Comparison of ENCODE assay signal across 8 mouse cellular contexts in genomic region chr4:134101979-134102741, GRCm38 (mm10). TPM values are rescaled to one million over a fixed set of nuclear protein-coding genes. Genes with fewer than 3 reads are reported as not detected.
A peak's percentile ranks its signal among the peaks of the same experiment; 100 is the strongest.
DNase-seq lines count a peak whose midpoint lies in the region; ATAC-seq and TF ChIP-seq lines count a peak whose summit lies in the region.

Gene Ubxn11 (plus strand): TSS chr4:134102570.

- peak within 1 kb of the TSS; percentile 61 for H3K4me3 ChIP-seq in C2C12 (ENCODE audit: insufficient read depth, poor library complexity, severe bottlenecking)
- H3K4me3 ChIP-seq in erythroblast, embryonic 14.5 days (replicated peaks), result peak within 1 kb of the TSS; percentile 90
- peak within 1 kb of the TSS; percentile 68 for H3K4me3 ChIP-seq in heart, embryonic 11.5 days (ENCODE audit: low read depth, low read length)
- H3K4me3 ChIP-seq in kidney, embryonic 16.5 days (ENCODE audit: low read length), result peak within 1 kb of the TSS; percentile 65
- peak within 1 kb of the TSS; percentile 91 for H3K4me3 ChIP-seq in liver, adult 2 months (ENCODE audit: insufficient read depth, low read depth, low read length)
- H3K4me3 ChIP-seq in myocyte, result peak within 1 kb of the TSS; percentile 25

- no peaks in the 10 kb centered on the region for H3K79me2 ChIP-seq in C2C12 (ENCODE audit: control insufficient read depth, insufficient read depth)
- H3K79me2 ChIP-seq in liver, adult 2 months (ENCODE audit: control insufficient read depth, insufficient read depth, low read length), result no peaks in the 10 kb centered on the region
- no peaks in the 10 kb centered on the region for H3K79me2 ChIP-seq in myocyte (ENCODE audit: control insufficient read depth, insufficient read depth)

- peak; percentile 97 for DNase-seq in brain, embryonic 14.5 days (ENCODE audit: low read depth)
- DNase-seq in liver, adult 2 months (ENCODE audit: extremely low read depth, low read depth, low spot score), result peak; percentile 84
- DNase-seq in splenic B cell, adult 2 months (ENCODE audit: low read depth, low spot score), result peak; percentile 90

- peak within 1 kb of the TSS; percentile 98 for H3ac ChIP-seq in C2C12 (ENCODE audit: control insufficient read depth, insufficient read length, low read depth)
- H3ac ChIP-seq in myocyte (ENCODE audit: control insufficient read depth, insufficient read length), result peak within 1 kb of the TSS; percentile 61

- peak within 1 kb of the TSS; percentile 74 for H3K4me2 ChIP-seq in heart, embryonic 11.5 days
- H3K4me2 ChIP-seq in kidney, embryonic 16.5 days (replicated peaks; ENCODE audit: low read depth, low read length), result peak within 1 kb of the TSS; percentile 62
- peak within 1 kb of the TSS; percentile 76 for H3K4me2 ChIP-seq in myocyte (ENCODE audit: low read depth)

- peak within 1 kb of the TSS; percentile 50 for H3K9ac ChIP-seq in heart, embryonic 11.5 days (ENCODE audit: low read depth, low read length)
- peak within 1 kb of the TSS; percentile 67 for H3K9ac ChIP-seq in kidney, embryonic 16.5 days (replicated peaks; ENCODE audit: low read length)
- H3K9ac ChIP-seq in liver, adult 2 months (ENCODE audit: low read depth, low read length), result peak within 1 kb of the TSS; percentile 81

- H3K79me3 ChIP-seq in C2C12 (ENCODE audit: low read depth), result no peaks in the 10 kb centered on the region

- 0 out of 2 replicates have a peak, but pooled peaks have one; percentile 51 for TF ChIP-seq POLR2A in brain, embryonic 14.5 days (IDR thresholded peaks at IDR 0.05; ENCODE audit: borderline replicate concordance, extremely low read depth, insufficient read depth, insufficient read length, poor library complexity, severe bottlenecking)
- no peak for TF ChIP-seq POLR2A in liver, adult 2 months (IDR thresholded peaks at IDR 0.05; ENCODE audit: extremely low read depth, insufficient read depth, low read length)
- peak; percentile 29 for TF ChIP-seq POLR2A in myocyte (IDR thresholded peaks at IDR 0.05; ENCODE audit: insufficient read length, low read depth)

- H3K27ac ChIP-seq in heart, embryonic 11.5 days (ENCODE audit: low read depth, low read length), result no peak within 1 kb of the TSS
- no peak within 1 kb of the TSS for H3K27ac ChIP-seq in kidney, embryonic 16.5 days (ENCODE audit: low read length)
- no peak within 1 kb of the TSS for H3K27ac ChIP-seq in liver, adult 2 months (replicated peaks; ENCODE audit: insufficient read depth, low read depth, low read length)

- peaks cover 37% of the 10 kb centered on the region for H3K4me1 ChIP-seq in erythroblast, embryonic 14.5 days (ENCODE audit: control insufficient read depth)
- H3K4me1 ChIP-seq in heart, embryonic 11.5 days (ENCODE audit: control insufficient read depth, insufficient read depth, low read length), result peaks cover 6% of the 10 kb centered on the region; the same call in 1 of the 2 replicates
- peaks cover 10% of the 10 kb centered on the region; the same call in 1 of the 2 replicates for H3K4me1 ChIP-seq in kidney, embryonic 16.5 days (ENCODE audit: insufficient read depth, low read length)
- no peaks in the 10 kb centered on the region for H3K4me1 ChIP-seq in liver, adult 2 months (ENCODE audit: control insufficient read depth, insufficient read depth, low read length)

- ATAC-seq in heart, embryonic 11.5 days (replicated peaks; ENCODE audit: insufficient number of reproducible peaks, low FRiP score, low TSS enrichment), result peak; percentile 83
- ATAC-seq in kidney, embryonic 16.5 days (ENCODE audit: low FRiP score, low TSS enrichment), result peak; percentile 97

- WGBS in heart, embryonic 11.5 days (ENCODE audit: insufficient replicate concordance), result 18% methylated on average over 34 of the region's 34 CpGs
- 18% methylated on average over 34 of the region's 34 CpGs for WGBS in kidney, embryonic 16.5 days
- WGBS in liver, adult 2 months, result 19% methylated on average over 34 of the region's 34 CpGs

- no peaks in the 10 kb centered on the region for H3K9me3 ChIP-seq in erythroblast, embryonic 14.5 days (ENCODE audit: control insufficient read depth, low read length)
- no peaks in the 10 kb centered on the region for H3K9me3 ChIP-seq in heart, embryonic 11.5 days (replicated peaks; ENCODE audit: control insufficient read depth, low read length)
- no peaks in the 10 kb centered on the region for H3K9me3 ChIP-seq in kidney, embryonic 16.5 days (ENCODE audit: low read length)

- peaks cover 4% of the 10 kb centered on the region for H3K27me3 ChIP-seq in C2C12 (ENCODE audit: control insufficient read depth, insufficient read depth, insufficient read length)
- H3K27me3 ChIP-seq in erythroblast, embryonic 14.5 days (ENCODE audit: control insufficient read depth), result no peaks in the 10 kb centered on the region
- H3K27me3 ChIP-seq in heart, embryonic 11.5 days (ENCODE audit: control insufficient read depth, insufficient read depth, low read length), result no peaks in the 10 kb centered on the region
- H3K27me3 ChIP-seq in kidney, embryonic 16.5 days (ENCODE audit: insufficient read depth, low read length), result no peaks in the 10 kb centered on the region
- no peaks in the 10 kb centered on the region for H3K27me3 ChIP-seq in liver, adult 2 months (ENCODE audit: control insufficient read depth, insufficient read depth, low read length)
- no peaks in the 10 kb centered on the region for H3K27me3 ChIP-seq in myocyte (ENCODE audit: control insufficient read depth, insufficient read depth, insufficient read length)
- no peaks in the 10 kb centered on the region for H3K27me3 ChIP-seq in splenic B cell, adult 2 months (ENCODE audit: control insufficient read depth, insufficient read depth, low read length, poor library complexity, severe bottlenecking)

- no peaks in the 10 kb centered on the region for H3K36me3 ChIP-seq in C2C12 (ENCODE audit: control insufficient read depth, insufficient read depth)
- no peaks in the 10 kb centered on the region for H3K36me3 ChIP-seq in erythroblast, embryonic 14.5 days (ENCODE audit: control insufficient read depth)
- no peaks in the 10 kb centered on the region for H3K36me3 ChIP-seq in heart, embryonic 11.5 days (ENCODE audit: control insufficient read depth, insufficient read depth, low read length)
- no peaks in the 10 kb centered on the region for H3K36me3 ChIP-seq in kidney, embryonic 16.5 days (ENCODE audit: insufficient read depth, low read length)
- no peaks in the 10 kb centered on the region for H3K36me3 ChIP-seq in liver, adult 2 months (ENCODE audit: control insufficient read depth, insufficient read depth, low read length)
- H3K36me3 ChIP-seq in myocyte (ENCODE audit: control insufficient read depth, insufficient read depth), result no peaks in the 10 kb centered on the region
- no peaks in the 10 kb centered on the region; the same call in 1 of the 2 replicates for H3K36me3 ChIP-seq in splenic B cell, adult 2 months (ENCODE audit: control insufficient read depth, insufficient read depth, low read length, poor library complexity, severe bottlenecking)

- TF ChIP-seq CTCF in C2C12 (IDR thresholded peaks at IDR 0.05; ENCODE audit: control insufficient read depth, insufficient read depth, insufficient read length), result no peak
- no peak for TF ChIP-seq CTCF in brain, embryonic 14.5 days (IDR thresholded peaks at IDR 0.05; ENCODE audit: borderline replicate concordance, extremely low read depth, insufficient read depth, insufficient read length)
- no peak for TF ChIP-seq CTCF in liver, adult 2 months (IDR thresholded peaks at IDR 0.05; ENCODE audit: low read depth, low read length)

TF ChIP-seq in C2C12, 6 proteins besides CTCF, POLR2A, EP300 and RAD21:
- peak; percentile 36 for TF ChIP-seq USF1 (IDR thresholded peaks at IDR 0.05; ENCODE audit: low read depth)
- TF ChIP-seq MYOD1 (IDR thresholded peaks at IDR 0.05; ENCODE audit: control insufficient read depth, insufficient read length, low read depth), result no peak
TF ChIP-seq in C2C12: peak in this region for 1.

TF ChIP-seq in myocyte, 11 proteins besides CTCF, POLR2A, EP300 and RAD21:
- TF ChIP-seq REST (IDR thresholded peaks at IDR 0.05; ENCODE audit: insufficient read depth, insufficient read length), result no peak
- TF ChIP-seq USF1 (IDR thresholded peaks at IDR 0.05; ENCODE audit: low read depth), result peak; percentile 59
- TF ChIP-seq TCF12 (IDR thresholded peaks at IDR 0.05; ENCODE audit: insufficient read depth, poor library complexity, severe bottlenecking), result no peak
- TF ChIP-seq TCF3 (IDR thresholded peaks at IDR 0.05; ENCODE audit: insufficient read length, low read depth), result no peak

RNA-seq across cellular contexts. Expression of gene Ubxn11, which starts in this region (rescaled TPM):
- 0.80 TPM for polyA plus RNA-seq in C2C12 (2012; fragmentation: generic; extraction: Trizol)
- polyA plus RNA-seq in brain, embryonic 14.5 days (2012; rRNA removed), result 25.1 and 28.4 TPM in 2 replicates
- polyA plus RNA-seq in erythroblast, embryonic 14.5 days (2012), result 0.08 and 0.21 TPM in 2 replicates
- 2.0 and 3.2 TPM in 2 replicates for polyA plus RNA-seq in heart, embryonic 11.5 days (2014; fragmentation: Nextera tagmentation; extraction: Ambion mirVana)
- polyA plus RNA-seq in kidney, embryonic 16.5 days (2015; fragmentation: Nextera tagmentation; extraction: Ambion mirVana), result 13.5 and 13.8 TPM in 2 replicates
- 0.09 and 0.34 TPM in 2 replicates for total RNA-seq in liver, adult 2 months (2014; rRNA removed)
- 0.66 and 1.2 TPM in 2 replicates for polyA plus RNA-seq in liver, adult 2 months (2012; rRNA removed)
- polyA plus RNA-seq in myocyte (2012; fragmentation: generic; extraction: Trizol), result 1.5 TPM

Comparison
In these comparisons a context has a peak if more than half of its experiments do, and no peak if none do; other contexts are left out.
1. H3K4me3 ChIP-seq: peak in every context shown above with its lines; median percentile 91 in liver, adult 2 months; 90 in erythroblast, embryonic 14.5 days; 68 in heart, embryonic 11.5 days; 65 in kidney, embryonic 16.5 days; 61 in C2C12; 25 in myocyte.